Mouse (Mus musculus) c-Kit-positive CD71-negative TER-119-negative erythroid progenitor cells, embryonic 14.5 days (primary cell): ENCODE data around the gene Cyp19a1.

Experiments used
- DNase-seq: peaks from one replicate; pipeline ENCODE4 v3.0.0-alpha.2; 2013; ENCODE audit warnings: low read depth

The Cyp19a1 gene

GRCm38 (mm10) chr9:54169489-54169888 lies 98.4 kb downstream of the Cyp19a1 start:
- no peak for DNase-seq

GRCm38 (mm10) chr9:54168425-54168824 lies 99.5 kb downstream of the Cyp19a1 start:
- DNase-seq, result peak; percentile 23

- no peak for DNase-seq
Measured at GRCm38 (mm10) chr9:54163117-54163516, 104.8 kb downstream of the Cyp19a1 start.

- no peak for DNase-seq
Measured at GRCm38 (mm10) chr9:54153679-54154078, 114.2 kb downstream of the Cyp19a1 start.

- no peak for DNase-seq
Measured at GRCm38 (mm10) chr9:54139191-54139590, 128.7 kb downstream of the Cyp19a1 start.
